Mouse (Mus musculus) cerebellum, adult 2 months (tissue): Measurements from ENCODE around the gene Csrp3.

Source experiments
- CTCF ChIP-seq: fragments of 200-500 bp; IDR thresholded peaks from 2 replicates; pipeline ENCODE4 v1.5.1; 2011; ENCODE audit warnings: low read depth, mild to moderate bottlenecking, control low read depth, low read length, moderate library complexity, borderline replicate concordance; ENCODE audit not compliant: insufficient read depth
- POLR2A ChIP-seq: fragments of 200-500 bp; IDR thresholded peaks from 2 replicates; pipeline ENCODE4 v1.6.1; 2011; ENCODE audit warnings: low read length, control low read depth, borderline replicate concordance; ENCODE audit not compliant: insufficient read depth

GRCm38 (mm10) chr7:48813594-48813993 lies 34.2 kb downstream of the Csrp3 start:
- TF ChIP-seq CTCF (no peak), POLR2A (no peak)
